Mouse (Mus musculus): ENCODE measurements around the gene Fbxw7. TPM values are rescaled to one million over a fixed set of nuclear protein-coding genes. Genes with fewer than 3 reads are reported as not detected.

Fbxw7 gene
- 10 to 100 TPM; 24.9 to 25.3 TPM for total RNA-seq (2023)

GRCm38 (mm10) chr3:84814762-84815381 is at the start of gene Fbxw7:
Gene Fbxw7 (plus strand): TSS chr3:84815268.

Other genes starting within 250 kb of the Fbxw7 start
- gene Arfip1, start 232.6 kb upstream of the Fbxw7 start, total RNA-seq (2023), result 10 to 100 TPM; 33.4 to 39.0 TPM
- not detected for gene Tigd4, start 221.7 kb upstream of the Fbxw7 start, total RNA-seq (2023)
- gene Tmem154, start 149.1 kb upstream of the Fbxw7 start, total RNA-seq (2023), result 10 to 100 TPM; 44.2 to 44.3 TPM

Measured in T-cell, adult 66 days (primary cell).